Mouse (Mus musculus): ENCODE results near the gene Mea1. TPM values are rescaled to one million over a fixed set of nuclear protein-coding genes. Genes with fewer than 3 reads are reported as not detected.

Mea1 gene
- total RNA-seq, 2 experiments from 2014 or later = 52.0 to 52.2 TPM

- DNase-seq = peak; percentile 46 to 70
These were observed 10.9 kb upstream of the Mea1 start for GRCm38 (mm10) chr17:46667712-46668111.

GRCm38 (mm10) chr17:46669911-46670310 lies 8.7 kb upstream of the Mea1 start:
- DNase-seq = no peak

DNA sequence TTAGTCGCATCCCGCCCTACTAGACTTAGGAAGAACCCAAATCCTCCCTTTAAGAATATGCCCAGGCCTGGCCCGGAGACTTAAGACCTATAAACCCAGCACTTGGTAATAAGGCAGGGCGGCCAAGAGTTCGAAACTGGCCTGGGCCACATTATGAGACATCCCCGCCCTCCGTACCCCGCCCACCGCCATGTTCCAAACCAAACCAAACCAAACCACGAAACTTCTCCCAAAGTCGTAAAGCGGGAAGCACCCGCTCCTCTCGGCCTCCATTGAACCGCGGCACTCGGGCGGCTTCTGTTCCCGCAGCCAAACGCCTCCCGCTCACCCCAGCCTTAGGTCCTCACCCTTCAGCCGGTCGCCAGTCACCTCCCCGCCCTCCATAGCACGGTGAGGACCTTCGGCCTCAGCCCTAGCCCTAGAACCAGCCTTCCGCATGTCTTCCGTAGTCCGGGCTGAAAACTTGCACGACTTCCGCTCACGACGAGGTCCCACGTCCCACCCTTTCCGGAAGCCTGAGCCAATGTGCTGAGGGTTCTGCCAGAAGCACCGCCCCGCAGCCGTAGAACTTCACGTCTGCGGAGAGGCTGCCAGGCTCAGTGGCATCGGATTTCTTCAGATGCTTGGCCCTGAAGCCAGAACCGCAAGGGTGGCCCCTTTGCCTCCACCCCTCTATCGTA lies 4.6 kb upstream of the Mea1 start, which contains the start of gene Rrp36:
TSS of gene Rrp36 (minus strand) at position 503 of the 680 bp plus-strand sequence.
- DNase-seq = peak; percentile 96

DNA sequence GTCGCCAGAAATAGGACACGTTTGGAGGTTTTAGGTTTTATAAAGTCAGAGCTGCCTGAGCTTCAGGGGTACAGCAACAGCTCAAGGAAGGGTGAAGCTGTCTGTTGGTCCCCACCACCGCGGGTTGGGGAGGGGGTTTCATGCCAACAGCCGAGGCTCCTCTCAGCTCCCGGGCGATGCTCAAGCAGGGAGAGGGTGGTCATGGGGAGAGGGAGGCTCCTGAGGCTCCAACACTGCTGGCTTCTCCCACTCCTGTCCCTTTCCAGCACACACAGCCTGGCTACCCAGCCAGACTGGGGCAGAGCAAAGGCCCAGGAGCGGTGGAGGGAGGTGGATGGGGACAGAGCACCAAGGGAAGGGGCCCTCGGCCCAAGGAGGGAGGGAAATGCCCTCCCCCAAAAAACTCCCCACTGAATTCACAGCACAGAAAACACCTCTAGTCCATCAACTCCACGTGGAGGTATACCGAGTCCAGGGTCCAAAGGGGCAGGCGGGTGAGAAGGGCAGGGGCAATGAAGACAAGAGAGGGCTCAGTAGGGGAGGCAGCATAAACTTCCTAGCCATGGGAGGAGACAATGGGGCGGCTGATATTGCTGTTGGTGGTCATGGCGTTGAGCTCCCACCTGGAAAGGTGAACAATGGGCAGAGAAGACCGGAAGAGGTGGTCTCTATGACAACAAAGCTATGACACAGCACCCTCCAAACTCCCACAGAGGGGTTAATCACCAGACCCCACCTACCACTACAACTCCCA lies 3.9 kb upstream of the Mea1 start:
- no peak for DNase-seq

- DNase-seq = peak; percentile 53 to 56
These were observed 318 bp downstream of the Mea1 start for GRCm38 (mm10) chr17:46678911-46679310.

DNA sequence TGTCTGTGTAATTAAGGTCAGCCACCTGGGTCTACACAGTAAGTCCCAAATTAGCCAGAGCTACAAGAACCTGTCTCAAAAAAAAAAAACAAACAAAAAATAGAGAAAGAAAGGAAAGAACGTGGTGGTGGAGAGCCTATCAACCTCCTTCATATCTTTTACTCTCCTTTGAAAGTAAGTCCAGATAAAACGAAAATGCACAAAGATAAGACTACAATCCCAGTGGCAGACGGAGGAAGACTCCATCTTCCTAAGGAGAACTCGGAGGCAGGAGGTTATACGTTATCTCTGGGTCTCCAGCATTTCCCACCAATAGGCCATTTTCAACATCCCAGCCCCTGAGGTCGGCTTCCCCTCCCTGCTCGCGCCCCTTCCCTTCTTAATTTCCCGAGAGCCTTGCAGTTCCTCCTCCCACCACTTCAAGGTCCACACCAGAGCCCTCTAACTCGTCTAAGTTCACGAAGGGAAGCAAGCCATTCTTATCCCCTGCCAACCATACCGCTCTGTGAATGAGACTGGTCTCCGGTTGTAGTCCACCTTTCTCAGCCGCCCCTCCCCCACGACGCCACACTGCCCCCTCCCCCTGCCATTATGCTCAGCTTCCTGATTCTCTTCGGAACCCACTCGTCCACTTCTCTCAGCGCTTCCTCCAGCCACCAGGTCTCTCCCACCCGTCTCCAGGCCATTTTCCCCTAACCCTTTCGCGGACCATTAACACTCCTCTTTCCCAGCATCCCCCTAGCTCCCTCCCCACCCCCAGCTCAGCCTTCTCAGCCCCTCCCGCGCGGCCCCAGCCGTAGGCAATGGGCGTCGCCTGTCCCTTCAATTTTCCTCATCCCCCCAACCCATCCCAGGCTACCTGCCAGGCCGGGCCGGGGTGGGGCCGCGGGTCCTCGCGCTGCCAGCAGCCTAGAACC lies 1.5 kb downstream of the Mea1 start:
- peak in 1 of 2 experiments; percentile 68 for DNase-seq

DNA sequence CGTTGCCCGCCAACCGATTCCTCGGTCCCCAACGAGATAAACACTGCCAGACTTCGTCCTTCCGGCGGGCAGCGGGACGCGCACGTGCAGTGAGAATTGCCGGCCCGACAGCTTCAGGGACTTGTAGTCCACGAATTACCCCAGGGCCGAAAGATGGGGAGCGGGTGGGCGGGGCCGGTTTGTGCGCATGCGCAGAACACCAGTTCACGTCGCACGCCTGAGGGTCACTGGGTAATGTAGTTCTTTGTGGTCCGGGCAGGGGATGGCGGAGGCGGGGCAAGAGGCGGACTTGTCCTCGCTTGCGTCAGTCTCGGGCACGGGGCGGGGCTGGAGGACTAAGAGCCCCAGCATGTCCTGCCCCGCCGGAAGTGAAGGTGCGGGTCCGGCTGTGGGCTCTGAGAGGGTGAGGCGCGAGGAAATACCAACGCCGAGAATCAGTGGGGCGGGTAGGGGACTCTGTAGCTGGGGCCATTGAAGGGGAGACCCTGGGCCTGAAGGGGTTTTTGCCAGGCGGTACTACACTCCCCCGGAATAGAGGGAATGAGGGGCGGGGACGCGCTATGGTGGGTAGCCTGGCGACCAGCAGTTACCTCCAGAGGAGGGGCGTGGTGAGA lies 2.3 kb downstream of the Mea1 start, which contains the start of gene Klhdc3:
TSS of gene Klhdc3 (minus strand) at position 155 of the 614 bp plus-strand sequence.
- DNase-seq = peak; percentile 97 to 99

GRCm38 (mm10) chr17:46681466-46682118 lies 3.0 kb downstream of the Mea1 start:
- no peak for DNase-seq

GRCm38 (mm10) chr17:46682654-46683389 lies 4.2 kb downstream of the Mea1 start:
- DNase-seq = no peak

DNA sequence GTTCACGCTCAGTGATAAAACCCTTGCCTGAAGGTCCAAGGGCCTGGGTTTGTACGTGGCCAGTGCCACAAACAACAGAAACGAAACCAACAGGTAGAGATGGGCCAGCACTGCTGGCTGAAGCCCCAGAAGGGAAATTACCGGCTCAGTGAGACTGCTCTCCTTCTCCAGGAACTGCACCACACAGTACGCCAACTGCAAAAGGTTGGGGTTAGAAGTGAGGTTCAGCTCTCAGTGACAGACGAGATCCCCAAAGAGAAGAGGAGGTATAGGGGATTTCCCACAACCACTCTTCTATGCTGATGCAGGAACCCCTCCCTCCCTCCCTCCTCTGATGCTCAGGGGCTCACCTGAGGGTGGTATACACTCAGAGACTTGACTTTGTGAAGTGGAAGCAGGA lies 7.3 kb downstream of the Mea1 start:
- DNase-seq = no peak

DNA sequence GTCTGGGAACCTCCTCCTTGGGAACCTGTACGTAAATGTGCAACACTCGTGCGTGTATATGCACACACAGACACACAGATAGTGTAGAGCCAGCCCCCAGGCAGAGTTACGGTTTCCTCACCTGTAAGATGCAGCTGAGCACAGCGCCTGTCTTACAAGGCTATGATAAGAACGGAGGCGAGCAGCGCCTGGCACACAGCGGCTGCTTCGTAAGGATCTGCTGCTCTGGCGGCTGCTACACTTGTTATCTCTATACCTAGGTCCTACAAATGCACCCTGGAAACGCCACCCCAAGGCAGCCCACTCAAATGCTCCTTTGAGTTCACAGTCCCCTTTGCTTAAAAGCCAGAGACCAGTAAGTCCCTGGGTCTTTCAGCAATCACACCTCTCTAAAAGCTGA lies 12.1 kb downstream of the Mea1 start:
- DNase-seq = no peak

DNA sequence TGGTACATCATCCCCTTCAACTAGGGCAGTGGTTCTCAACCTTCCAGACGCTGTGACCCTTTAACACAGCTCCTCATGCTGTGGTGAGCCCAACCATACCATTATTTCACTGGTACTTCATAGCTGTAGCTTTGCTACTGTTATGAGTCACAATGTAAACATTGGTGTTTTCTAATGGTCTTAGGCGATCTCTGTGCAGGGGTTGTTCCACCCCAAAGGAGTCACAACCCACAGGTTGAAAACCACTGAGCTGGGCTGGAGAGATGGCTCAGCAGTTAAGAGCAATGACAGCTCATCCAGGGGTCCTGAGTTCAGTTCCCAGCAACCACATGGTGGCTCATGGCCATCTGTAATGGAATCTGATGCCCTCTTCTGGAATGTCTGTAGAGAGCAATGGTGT lies 12.8 kb downstream of the Mea1 start:
- no peak for DNase-seq

DNA sequence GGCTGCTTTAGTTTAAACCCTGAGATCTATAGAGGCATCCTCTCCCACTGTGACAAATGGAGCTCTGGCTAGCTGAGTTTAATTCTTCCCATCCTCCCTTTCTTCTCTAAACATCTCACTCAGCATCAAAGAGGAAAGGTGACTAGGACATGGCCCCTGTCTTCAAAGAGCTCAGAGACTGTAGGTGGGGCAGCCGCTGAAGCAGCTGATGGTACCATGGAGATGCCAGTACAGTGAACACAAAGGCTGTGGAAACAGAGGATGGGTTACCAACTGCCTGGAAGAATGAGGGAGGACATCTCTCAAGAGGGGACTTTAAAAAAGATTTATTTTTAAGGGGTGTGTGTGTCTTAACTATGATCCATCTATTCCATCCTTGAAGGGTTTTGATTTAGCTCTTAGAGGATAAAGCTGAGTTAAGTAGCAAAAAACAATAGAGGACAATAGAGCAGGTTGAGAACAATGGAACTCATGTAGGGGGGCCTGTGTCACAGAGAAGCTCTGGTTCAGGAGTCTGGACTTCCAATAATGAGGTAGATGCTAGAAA lies 16.0 kb downstream of the Mea1 start:
- DNase-seq = no peak

- DNase-seq = no peak
These were observed 19.9 kb downstream of the Mea1 start for GRCm38 (mm10) chr17:46698515-46698914.

DNA sequence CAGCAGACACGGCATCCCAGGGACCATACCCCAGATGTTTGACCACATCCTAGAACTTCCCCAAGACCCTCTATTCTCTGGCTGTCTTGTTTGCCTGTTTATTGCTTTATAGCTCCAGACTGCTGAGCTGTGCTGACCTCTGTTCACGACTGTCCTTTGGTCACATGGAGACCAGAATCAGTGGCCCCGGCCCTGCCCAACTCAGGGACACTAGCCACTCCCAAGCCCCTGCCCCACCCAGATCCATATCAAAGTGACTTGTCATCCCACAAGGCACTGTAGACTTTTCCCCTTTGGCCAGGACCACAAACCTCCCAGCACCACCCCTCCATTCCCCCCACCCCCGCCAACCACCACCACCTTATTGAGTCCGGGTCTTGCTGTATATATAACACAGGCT lies 20.7 kb downstream of the Mea1 start:
- no peak for DNase-seq

DNA sequence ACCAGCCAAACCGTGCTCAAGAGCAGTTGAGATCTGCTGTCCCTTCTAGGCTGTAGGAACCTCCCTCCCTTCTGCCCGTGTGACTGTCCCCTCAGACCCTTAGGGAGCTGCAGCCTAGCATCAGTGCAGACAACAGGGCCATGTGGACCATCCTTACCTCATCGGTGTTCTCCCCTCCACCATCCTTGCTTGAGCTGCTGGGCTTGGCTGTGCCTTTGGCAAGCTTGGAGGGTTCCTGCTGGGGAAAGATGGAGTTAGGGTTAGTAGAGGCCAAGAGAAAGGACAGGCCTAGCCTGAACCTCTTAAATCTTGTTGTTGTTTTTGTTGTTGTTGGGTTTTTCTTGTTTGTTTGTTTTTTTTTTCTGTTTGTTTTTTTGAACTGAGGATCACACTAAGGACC lies 21.3 kb downstream of the Mea1 start:
- no peak for DNase-seq

GRCm38 (mm10) chr17:46701489-46701888 lies 22.9 kb downstream of the Mea1 start:
- no peak for DNase-seq

DNA sequence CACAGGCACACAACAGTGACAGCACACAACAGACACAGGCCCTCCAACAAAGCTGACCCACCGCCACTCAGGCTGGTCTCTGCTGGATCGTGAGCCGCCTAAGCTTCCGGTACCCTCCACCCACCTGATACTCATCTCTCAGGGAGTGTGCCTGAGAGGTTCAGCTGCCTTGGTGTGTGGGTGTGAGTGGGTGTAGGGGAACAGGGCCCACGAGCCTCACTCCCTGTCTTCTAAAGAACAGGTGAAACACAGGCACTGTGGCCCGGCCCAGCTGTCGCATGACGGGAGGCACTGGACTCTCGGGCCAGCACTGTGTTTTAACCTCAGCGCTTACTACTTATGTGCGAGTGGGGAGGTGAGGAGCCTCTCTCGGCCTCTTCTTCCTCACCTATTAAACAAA lies 23.5 kb downstream of the Mea1 start:
- DNase-seq = no peak

- no peak for DNase-seq
These were observed 23.9 kb downstream of the Mea1 start for GRCm38 (mm10) chr17:46702506-46702905.
